Mouse (Mus musculus) neural tube, embryonic 12.5 days (tissue): ENCODE results near the gene Myo3b. TPM values are rescaled to one million over a fixed set of nuclear protein-coding genes. Genes with fewer than 3 reads are reported as not detected.

ENCODE experiments used
- ATAC-seq: fragments of 200-750 bp; cut with Nextera tagmentation; 2 replicates; pipeline ENCODE4 v1.8.0; 2017; ENCODE audit warnings: low read depth, mild to moderate bottlenecking, moderate TSS enrichment, moderate library complexity; ENCODE audit not compliant: low FRiP score
- H3K27ac ChIP-seq: fragments of 300-500 bp; sonication (generic); 2 replicates; pipeline ENCODE4 v1.5.1; 2016
- H3K27me3 ChIP-seq: fragments of 300-500 bp; sonication (generic); replicated peaks from 2 replicates; pipeline ENCODE4 v1.6.1; 2016; ENCODE audit warnings: mild to moderate bottlenecking
- H3K36me3 ChIP-seq: fragments of 300-500 bp; sonication (generic); 2 replicates; pipeline ENCODE4 v1.6.1; 2016; ENCODE audit warnings: mild to moderate bottlenecking
- H3K4me1 ChIP-seq: fragments of 300-500 bp; sonication (generic); 2 replicates; pipeline ENCODE4 v1.6.1; 2016
- H3K4me2 ChIP-seq: fragments of 300-500 bp; sonication (generic); replicated peaks from 2 replicates; pipeline ENCODE4 v1.6.1; 2016; ENCODE audit warnings: mild to moderate bottlenecking
- H3K4me3 ChIP-seq: fragments of 300-500 bp; sonication (generic); 2 replicates; pipeline ENCODE4 v1.5.1; 2016
- H3K9ac ChIP-seq: fragments of 300-500 bp; sonication (generic); 2 replicates; pipeline ENCODE4 v1.6.1; 2016; ENCODE audit warnings: mild to moderate bottlenecking
- H3K9me3 ChIP-seq: fragments of 300-500 bp; sonication (generic); 2 replicates; pipeline ENCODE4 v1.6.1; 2016; ENCODE audit warnings: mild to moderate bottlenecking
- WGBS: fragments of 180-500 bp; shearing (Covaris S2); methylation state at CpG from one replicate; pipeline ENCODE4 v1.1.7; 2016; 5-methylcytosine and 5-hydroxymethylcytosine counted together
- polyA plus RNA-seq: library from polyadenylated mRNA; unstranded; fragments of >200 nt; fragmentation: Nextera tagmentation; extraction: Ambion mirVana; gene quantifications from 2 replicates; pipeline ENCODE4 v1.2.1, GENCODE M21; 2016

Myo3b gene
- polyA plus RNA-seq, 1 experiment from 2014 or later, result 0.04 TPM

- ATAC-seq, result no peak
- H3K27me3 ChIP-seq, result no peaks in the 10 kb centered on the region
- no peaks in the 10 kb centered on the region for H3K4me1 ChIP-seq
- no peaks in the 10 kb centered on the region for H3K9me3 ChIP-seq
- 73% methylated on average over 5 of the region's 5 CpGs for WGBS
- no peak overlapping the region for H3K4me3 ChIP-seq
- no peak overlapping the region for H3K27ac ChIP-seq
- no peak overlapping the region for H3K4me2 ChIP-seq
- H3K9ac ChIP-seq, result no peak overlapping the region
- no peaks in the 10 kb centered on the region for H3K36me3 ChIP-seq
Observed at GRCm38 (mm10) chr2:70291063-70291462, 252.1 kb downstream of the Myo3b start.

- Histone ChIP-seq H3K27ac (no peak overlapping the region), H3K9me3 (no peaks in the 10 kb centered on the region), H3K9ac (no peak overlapping the region), H3K4me2 (no peak overlapping the region), H3K27me3 (no peaks in the 10 kb centered on the region), H3K36me3 (no peaks in the 10 kb centered on the region), H3K4me3 (no peak overlapping the region), H3K4me1 (no peaks in the 10 kb centered on the region)
- WGBS, result 68% methylated on average over 3 of the region's 3 CpGs
- no peak for ATAC-seq
Observed at GRCm38 (mm10) chr2:70292776-70293175, 253.8 kb downstream of the Myo3b start.

GRCm38 (mm10) chr2:70302905-70303304 is 264.0 kb downstream of the Myo3b start:
- no peak for ATAC-seq
- Histone ChIP-seq H3K4me3 (no peak overlapping the region), H3K27me3 (no peaks in the 10 kb centered on the region), H3K9me3 (no peaks in the 10 kb centered on the region), H3K9ac (no peak overlapping the region), H3K36me3 (no peaks in the 10 kb centered on the region), H3K27ac (no peak overlapping the region), H3K4me1 (no peaks in the 10 kb centered on the region), H3K4me2 (no peak overlapping the region)

GRCm38 (mm10) chr2:70315125-70315524 is 276.2 kb downstream of the Myo3b start:
- WGBS, result 75% methylated on average over 9 of the region's 9 CpGs
- H3K27me3 ChIP-seq, result no peaks in the 10 kb centered on the region
- H3K36me3 ChIP-seq, result no peaks in the 10 kb centered on the region

GRCm38 (mm10) chr2:70315734-70316133 is 276.8 kb downstream of the Myo3b start:
- H3K4me1 ChIP-seq, result no peaks in the 10 kb centered on the region
- H3K9ac ChIP-seq, result no peak overlapping the region
- H3K36me3 ChIP-seq, result no peaks in the 10 kb centered on the region
- ATAC-seq, result no peak
- no peak overlapping the region for H3K4me2 ChIP-seq
- WGBS, result 83% methylated on average over 3 of the region's 3 CpGs
- no peak overlapping the region for H3K4me3 ChIP-seq
- no peaks in the 10 kb centered on the region for H3K9me3 ChIP-seq
- H3K27me3 ChIP-seq, result no peaks in the 10 kb centered on the region
- H3K27ac ChIP-seq, result no peak overlapping the region

More at GRCm38 (mm10) chr2:70315125-70315524, 276.2 kb downstream of the Myo3b start:
- ATAC-seq, result no peak
- no peak overlapping the region for H3K9ac ChIP-seq
- H3K27ac ChIP-seq, result no peak overlapping the region
- H3K4me3 ChIP-seq, result no peak overlapping the region
- no peaks in the 10 kb centered on the region for H3K4me1 ChIP-seq
- H3K9me3 ChIP-seq, result no peaks in the 10 kb centered on the region
- no peak overlapping the region for H3K4me2 ChIP-seq

- Histone ChIP-seq H3K36me3 (no peaks in the 10 kb centered on the region), H3K9me3 (no peaks in the 10 kb centered on the region), H3K4me2 (no peak overlapping the region), H3K27ac (no peak overlapping the region), H3K4me3 (no peak overlapping the region), H3K4me1 (no peaks in the 10 kb centered on the region), H3K27me3 (no peaks in the 10 kb centered on the region), H3K9ac (no peak overlapping the region)
- whole genome bisulfite sequencing, result 23% methylated on average over 6 of the region's 6 CpGs
- ATAC-seq, result no peak
Observed at GRCm38 (mm10) chr2:70317850-70318249, 278.9 kb downstream of the Myo3b start.

- Histone ChIP-seq H3K4me1 (no peaks in the 10 kb centered on the region), H3K4me3 (no peak overlapping the region)
- WGBS, result 55% methylated on average over 5 of the region's 5 CpGs
Observed at GRCm38 (mm10) chr2:70318861-70319555, 280.1 kb downstream of the Myo3b start.

GRCm38 (mm10) chr2:70322767-70323166 is 283.8 kb downstream of the Myo3b start:
- WGBS, result 75% methylated on average over 9 of the region's 9 CpGs

More at GRCm38 (mm10) chr2:70318861-70319555, 280.1 kb downstream of the Myo3b start:
- H3K27ac ChIP-seq, result no peak overlapping the region
- no peak overlapping the region for H3K9ac ChIP-seq
- no peaks in the 10 kb centered on the region for H3K27me3 ChIP-seq
- H3K36me3 ChIP-seq, result no peaks in the 10 kb centered on the region
- no peaks in the 10 kb centered on the region for H3K9me3 ChIP-seq
- H3K4me2 ChIP-seq, result no peak overlapping the region
- ATAC-seq, result no peak

GRCm38 (mm10) chr2:70327602-70328001 is 288.7 kb downstream of the Myo3b start:
- Histone ChIP-seq H3K9ac (no peak overlapping the region), H3K27ac (no peak overlapping the region), H3K4me3 (no peak overlapping the region), H3K36me3 (no peaks in the 10 kb centered on the region), H3K4me2 (no peak overlapping the region), H3K27me3 (no peaks in the 10 kb centered on the region), H3K4me1 (no peaks in the 10 kb centered on the region), H3K9me3 (no peaks in the 10 kb centered on the region)
- WGBS, result 84% methylated on average over 11 of the region's 11 CpGs
- ATAC-seq, result no peak

More at GRCm38 (mm10) chr2:70322767-70323166, 283.8 kb downstream of the Myo3b start:
- no peak overlapping the region for H3K4me2 ChIP-seq
- H3K4me3 ChIP-seq, result no peak overlapping the region
- no peak for ATAC-seq
- no peaks in the 10 kb centered on the region for H3K4me1 ChIP-seq
- no peak overlapping the region for H3K27ac ChIP-seq
- H3K36me3 ChIP-seq, result no peaks in the 10 kb centered on the region
- H3K9ac ChIP-seq, result no peak overlapping the region
- H3K9me3 ChIP-seq, result no peaks in the 10 kb centered on the region
- H3K27me3 ChIP-seq, result no peaks in the 10 kb centered on the region

- ATAC-seq, result no peak
- Histone ChIP-seq H3K4me2 (no peak overlapping the region), H3K4me1 (no peaks in the 10 kb centered on the region), H3K27ac (no peak overlapping the region), H3K9ac (no peak overlapping the region), H3K4me3 (no peak overlapping the region), H3K36me3 (no peaks in the 10 kb centered on the region), H3K9me3 (no peaks in the 10 kb centered on the region), H3K27me3 (no peaks in the 10 kb centered on the region)
- WGBS, result 91% methylated on average over 6 of the region's 6 CpGs
Observed at GRCm38 (mm10) chr2:70332905-70333304, 294.0 kb downstream of the Myo3b start.

- H3K4me1 ChIP-seq, result no peaks in the 10 kb centered on the region
- no peak for ATAC-seq
- no peaks in the 10 kb centered on the region for H3K27me3 ChIP-seq
- H3K9me3 ChIP-seq, result no peaks in the 10 kb centered on the region
- no peaks in the 10 kb centered on the region for H3K36me3 ChIP-seq
- no peak overlapping the region for H3K27ac ChIP-seq
- no peak overlapping the region for H3K9ac ChIP-seq
- 86% methylated on average over 6 of the region's 6 CpGs for WGBS
- no peak overlapping the region for H3K4me3 ChIP-seq
- no peak overlapping the region for H3K4me2 ChIP-seq
Observed at GRCm38 (mm10) chr2:70333553-70333952, 294.6 kb downstream of the Myo3b start.

GRCm38 (mm10) chr2:70336551-70336950 is 297.6 kb downstream of the Myo3b start:
- Histone ChIP-seq H3K9ac (no peak overlapping the region), H3K4me3 (no peak overlapping the region), H3K4me1 (no peaks in the 10 kb centered on the region), H3K27me3 (no peaks in the 10 kb centered on the region), H3K4me2 (no peak overlapping the region), H3K36me3 (no peaks in the 10 kb centered on the region), H3K9me3 (no peaks in the 10 kb centered on the region), H3K27ac (no peak overlapping the region)
- no peak for ATAC-seq
- 70% methylated on average over 6 of the region's 6 CpGs for whole genome bisulfite sequencing

GRCm38 (mm10) chr2:70337208-70337611 is 298.3 kb downstream of the Myo3b start:
- Histone ChIP-seq H3K4me1 (no peaks in the 10 kb centered on the region), H3K4me2 (peak overlapping the region; percentile 5; the same call in 1 of the 2 replicates), H3K9ac (no peak overlapping the region), H3K4me3 (no peak overlapping the region), H3K9me3 (no peaks in the 10 kb centered on the region), H3K27me3 (no peaks in the 10 kb centered on the region), H3K36me3 (no peaks in the 10 kb centered on the region), H3K27ac (no peak overlapping the region)
- ATAC-seq, result no peak
- 50% methylated on average over 7 of the region's 7 CpGs for WGBS
